Mouse (Mus musculus) forebrain, embryonic 10.5 days (tissue): ENCODE measurements around the gene Cactin. TPM values are rescaled to one million over a fixed set of nuclear protein-coding genes. Genes with fewer than 3 reads are reported as not detected.

Source experiments
- DNase-seq: peaks from one replicate; pipeline ENCODE4 v3.0.0-alpha.2; 2017; ENCODE audit warnings: low spot score; ENCODE audit errors: extremely low spot score
- H3K27ac ChIP-seq: fragments of 300-500 bp; sonication (generic); 2 replicates; pipeline ENCODE4 v1.5.1; 2016; ENCODE audit warnings: mild to moderate bottlenecking
- H3K27me3 ChIP-seq: fragments of 300-500 bp; sonication (generic); 2 replicates; pipeline ENCODE4 v1.6.1; 2016; ENCODE audit warnings: mild to moderate bottlenecking; ENCODE audit not compliant: poor library complexity, severe bottlenecking
- H3K36me3 ChIP-seq: fragments of 300-500 bp; sonication (generic); replicated peaks from 2 replicates; pipeline ENCODE4 v1.6.1; 2016; ENCODE audit warnings: mild to moderate bottlenecking, moderate library complexity
- H3K4me1 ChIP-seq: fragments of 300-500 bp; sonication (generic); 2 replicates; pipeline ENCODE4 v1.6.1; 2016
- H3K4me3 ChIP-seq: fragments of 300-500 bp; sonication (generic); 2 replicates; pipeline ENCODE4 v1.5.1; 2016; ENCODE audit warnings: mild to moderate bottlenecking, moderate library complexity
- H3K9me3 ChIP-seq: fragments of 300-500 bp; sonication (generic); 2 replicates; pipeline ENCODE4 v1.6.1; 2016; ENCODE audit warnings: mild to moderate bottlenecking, moderate library complexity
- WGBS: fragments of 180-500 bp; shearing (Covaris S2); methylation state at CpG from one replicate; pipeline ENCODE4 v1.1.7; 2016; 5-methylcytosine and 5-hydroxymethylcytosine counted together
- polyA plus RNA-seq: library from polyadenylated mRNA; unstranded; fragments of >200 nt; fragmentation: Nextera tagmentation; extraction: Ambion mirVana; gene quantifications from 2 replicates; pipeline ENCODE4 v1.2.1, GENCODE M21; 2016

The Cactin gene
- polyA plus RNA-seq, 1 experiment from 2014 or later = 56.0 TPM

- Histone ChIP-seq H3K27me3 (peaks cover 40% of the 10 kb centered on the region), H3K27ac (no peak overlapping the region), H3K4me1 (peaks cover 68% of the 10 kb centered on the region), H3K9me3 (no peaks in the 10 kb centered on the region), H3K36me3 (peaks cover 8% of the 10 kb centered on the region), H3K4me3 (peak overlapping the region; percentile 86)
- 61% methylated on average over 12 of the region's 12 CpGs for WGBS
- DNase-seq = no peak
Observed at GRCm38 (mm10) chr10:81356352-81356990, 35.6 kb downstream of the Cactin start.

GRCm38 (mm10) chr10:81356991-81357844 lies 36.3 kb downstream of the Cactin start, which contains the start of gene Mfsd12:
TSS of gene Mfsd12 (plus strand) at chr10:81357491.
- peaks cover 69% of the 10 kb centered on the region for H3K4me1 ChIP-seq
- H3K4me3 ChIP-seq = peak within 1 kb of the TSS; percentile 86
- peaks cover 48% of the 10 kb centered on the region for H3K27me3 ChIP-seq
- peak; percentile 83 for DNase-seq
- peak within 1 kb of the TSS; percentile 84 for H3K27ac ChIP-seq
- peaks cover 14% of the 10 kb centered on the region for H3K36me3 ChIP-seq
- no peaks in the 10 kb centered on the region for H3K9me3 ChIP-seq
- WGBS = 2% methylated on average over 78 of the region's 79 CpGs

DNA sequence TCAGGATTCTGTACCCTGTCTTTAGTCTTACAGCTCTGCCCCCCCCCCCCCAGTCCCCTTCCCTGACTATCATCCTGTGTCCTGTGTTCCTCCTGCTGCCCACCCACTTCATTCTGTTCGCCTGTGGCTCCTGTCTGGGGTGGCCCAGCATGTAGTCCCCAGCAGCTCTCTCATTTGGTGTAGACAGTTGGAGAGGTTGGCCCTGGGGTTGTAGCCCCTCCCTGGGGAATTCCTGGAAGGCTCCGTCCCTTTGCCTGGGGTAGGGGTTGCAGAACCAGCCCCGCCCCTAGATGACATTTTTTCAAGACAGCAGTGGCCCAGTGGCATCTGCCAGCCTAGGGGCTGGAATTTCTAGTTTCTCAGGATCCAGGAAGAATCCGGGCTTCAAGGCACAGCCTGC lies 37.3 kb downstream of the Cactin start:
- no peaks in the 10 kb centered on the region for H3K9me3 ChIP-seq
- H3K36me3 ChIP-seq = peaks cover 23% of the 10 kb centered on the region
- H3K4me1 ChIP-seq = peaks cover 79% of the 10 kb centered on the region
- peaks cover 58% of the 10 kb centered on the region for H3K27me3 ChIP-seq
- H3K4me3 ChIP-seq = peak overlapping the region; percentile 86
- no peak for DNase-seq
- 29% methylated on average over 4 of the region's 4 CpGs for WGBS
- H3K27ac ChIP-seq = peak overlapping the region; percentile 84

- Histone ChIP-seq H3K27ac (0 out of 2 replicates have a peak overlapping the region, but pooled peaks have one; percentile 22), H3K36me3 (peaks cover 23% of the 10 kb centered on the region), H3K27me3 (peaks cover 64% of the 10 kb centered on the region), H3K4me1 (peaks cover 85% of the 10 kb centered on the region), H3K9me3 (no peaks in the 10 kb centered on the region), H3K4me3 (peak overlapping the region; percentile 86; the same call in 1 of the 2 replicates)
- 67% methylated on average over 1 of the region's 1 CpGs for WGBS
- DNase-seq = no peak
Observed at GRCm38 (mm10) chr10:81358841-81359240, 37.9 kb downstream of the Cactin start.

- Histone ChIP-seq H3K27ac (0 out of 2 replicates have a peak overlapping the region, but pooled peaks have one; percentile 12), H3K4me1 (peaks cover 93% of the 10 kb centered on the region), H3K9me3 (no peaks in the 10 kb centered on the region), H3K4me3 (no peak overlapping the region), H3K36me3 (peaks cover 23% of the 10 kb centered on the region), H3K27me3 (peaks cover 76% of the 10 kb centered on the region)
- DNase-seq = no peak
- 76% methylated on average over 8 of the region's 8 CpGs for WGBS
Observed at GRCm38 (mm10) chr10:81360721-81361120, 39.8 kb downstream of the Cactin start.

GRCm38 (mm10) chr10:81362336-81362949 lies 41.5 kb downstream of the Cactin start:
- WGBS = 80% methylated on average over 12 of the region's 12 CpGs
- peaks cover 64% of the 10 kb centered on the region for H3K27me3 ChIP-seq
- H3K4me1 ChIP-seq = peaks cover 99% of the 10 kb centered on the region

GRCm38 (mm10) chr10:81363436-81364346 lies 42.8 kb downstream of the Cactin start:
- no peak for DNase-seq
- Histone ChIP-seq H3K4me3 (peak overlapping the region; percentile 49), H3K36me3 (peaks cover 49% of the 10 kb centered on the region), H3K27ac (peak overlapping the region; percentile 58), H3K27me3 (peaks cover 54% of the 10 kb centered on the region), H3K9me3 (no peaks in the 10 kb centered on the region), H3K4me1 (peaks cover 96% of the 10 kb centered on the region)
- 12% methylated on average over 54 of the region's 54 CpGs for WGBS

More at GRCm38 (mm10) chr10:81362336-81362949, 41.5 kb downstream of the Cactin start:
- Histone ChIP-seq H3K9me3 (no peaks in the 10 kb centered on the region), H3K4me3 (peak overlapping the region; percentile 0; the same call in 1 of the 2 replicates), H3K27ac (peak overlapping the region; percentile 2; the same call in 1 of the 2 replicates), H3K36me3 (peaks cover 37% of the 10 kb centered on the region)
- no peak for DNase-seq

GRCm38 (mm10) chr10:81364666-81365065 lies 43.8 kb downstream of the Cactin start:
- peak; percentile 46 for DNase-seq
- H3K36me3 ChIP-seq = peaks cover 59% of the 10 kb centered on the region
- no peaks in the 10 kb centered on the region for H3K9me3 ChIP-seq
- peak overlapping the region; percentile 54 for H3K27ac ChIP-seq
- 11% methylated on average over 28 of the region's 28 CpGs for WGBS
- H3K4me3 ChIP-seq = peak overlapping the region; percentile 49
- peaks cover 86% of the 10 kb centered on the region for H3K4me1 ChIP-seq
- peaks cover 44% of the 10 kb centered on the region for H3K27me3 ChIP-seq

GRCm38 (mm10) chr10:81365073-81365472 lies 44.2 kb downstream of the Cactin start:
- no peak for DNase-seq
- 37% methylated on average over 4 of the region's 4 CpGs for WGBS
- peaks cover 60% of the 10 kb centered on the region for H3K36me3 ChIP-seq
- peak overlapping the region; percentile 49 for H3K4me3 ChIP-seq
- H3K9me3 ChIP-seq = no peaks in the 10 kb centered on the region
- H3K4me1 ChIP-seq = peaks cover 82% of the 10 kb centered on the region
- peak overlapping the region; percentile 60 for H3K27ac ChIP-seq
- peaks cover 40% of the 10 kb centered on the region for H3K27me3 ChIP-seq

GRCm38 (mm10) chr10:81365672-81366476 lies 45.0 kb downstream of the Cactin start, which contains the start of gene 4930404N11Rik:
TSS of gene 4930404N11Rik (minus strand) at chr10:81365816.
- WGBS = 18% methylated on average over 12 of the region's 12 CpGs
- peaks cover 68% of the 10 kb centered on the region for H3K36me3 ChIP-seq
- H3K4me1 ChIP-seq = peaks cover 75% of the 10 kb centered on the region
- H3K27ac ChIP-seq = peak within 1 kb of the TSS; percentile 60
- H3K4me3 ChIP-seq = peak within 1 kb of the TSS; percentile 49
- H3K9me3 ChIP-seq = no peaks in the 10 kb centered on the region
- peak; percentile 74 for DNase-seq
- H3K27me3 ChIP-seq = peaks cover 40% of the 10 kb centered on the region
